Mouse (Mus musculus) granulocyte monocyte progenitor cell, adult 5-6 weeks (primary cell): Measurements from ENCODE around the gene Gng3. TPM values are rescaled to one million over a fixed set of nuclear protein-coding genes. Genes with fewer than 3 reads are reported as not detected.

Experiments used
- ATAC-seq: replicated peaks from 2 replicates; pipeline ENCODE4 v1.8.0; 2016; ENCODE audit warnings: mild to moderate bottlenecking, moderate TSS enrichment, inconsistent platforms; ENCODE audit not compliant: poor library complexity, severe bottlenecking
- total RNA-seq, 2 experiments: library from RNA; stranded (forward) in 1 of 2; stranded (reverse) in 1 of 2; fragments of 200-712, 200-1000 nt in 1 of 2; fragments of >200 nt in 1 of 2; fragmentation: Nextera tagmentation in 1 of 2; gene quantifications; 2 replicates each; pipeline ENCODE4 v1.2.3; 2014 to 2017

Gene Gng3
- total RNA-seq, 2 experiments from 2014 or later = 0.26 TPM; not detected in 1

DNA sequence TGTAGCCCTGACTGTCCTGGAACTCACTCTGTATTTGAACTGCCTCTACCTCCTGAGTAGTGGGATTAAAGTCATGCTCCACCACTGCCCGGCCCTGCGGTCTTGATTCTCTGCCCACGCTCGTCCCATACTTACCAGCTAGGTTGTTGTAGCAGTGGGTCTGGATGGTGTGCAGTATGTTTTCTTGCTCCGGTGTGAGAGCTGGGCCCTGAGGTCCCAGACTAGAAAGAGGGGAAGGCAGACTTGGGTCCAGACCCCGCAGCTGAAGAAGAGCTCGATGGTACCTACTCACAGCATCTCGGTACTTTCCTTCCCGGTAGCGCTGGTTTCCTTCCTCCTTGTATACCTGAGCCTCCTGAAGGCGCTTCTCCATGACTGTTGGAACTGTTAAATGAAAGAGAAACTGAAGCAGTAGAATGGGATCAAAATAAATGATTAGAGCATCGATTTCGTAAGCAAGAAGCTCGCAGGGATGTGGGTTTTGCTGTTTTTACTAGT is 20.6 kb downstream of the Gng3 start:
- ATAC-seq = no peak

- ATAC-seq = no peak
These were observed 22.0 kb downstream of the Gng3 start for GRCm38 (mm10) chr19:8817001-8817400.

DNA sequence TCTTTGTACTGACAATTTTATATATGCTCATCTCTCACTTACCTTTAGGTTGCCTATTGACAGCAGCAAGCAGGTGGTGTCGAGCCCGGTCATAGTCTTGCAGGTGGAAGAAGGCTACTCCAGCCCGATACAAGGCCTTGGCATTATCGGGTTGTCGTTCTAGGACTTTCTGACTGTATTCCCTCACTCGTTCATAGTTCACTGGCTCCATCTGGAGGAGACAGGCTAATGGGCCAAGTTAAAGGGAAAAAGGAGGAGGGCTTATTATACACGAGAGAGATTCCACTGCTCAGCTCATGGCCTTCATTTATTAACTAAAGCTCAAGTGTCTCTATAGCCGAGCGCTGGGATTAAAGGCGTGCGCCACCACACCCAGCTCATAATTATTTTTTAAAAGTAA is 23.2 kb downstream of the Gng3 start:
- no peak for ATAC-seq

- no peak for ATAC-seq
These were observed 32.2 kb downstream of the Gng3 start for GRCm38 (mm10) chr19:8806810-8807209.

DNA sequence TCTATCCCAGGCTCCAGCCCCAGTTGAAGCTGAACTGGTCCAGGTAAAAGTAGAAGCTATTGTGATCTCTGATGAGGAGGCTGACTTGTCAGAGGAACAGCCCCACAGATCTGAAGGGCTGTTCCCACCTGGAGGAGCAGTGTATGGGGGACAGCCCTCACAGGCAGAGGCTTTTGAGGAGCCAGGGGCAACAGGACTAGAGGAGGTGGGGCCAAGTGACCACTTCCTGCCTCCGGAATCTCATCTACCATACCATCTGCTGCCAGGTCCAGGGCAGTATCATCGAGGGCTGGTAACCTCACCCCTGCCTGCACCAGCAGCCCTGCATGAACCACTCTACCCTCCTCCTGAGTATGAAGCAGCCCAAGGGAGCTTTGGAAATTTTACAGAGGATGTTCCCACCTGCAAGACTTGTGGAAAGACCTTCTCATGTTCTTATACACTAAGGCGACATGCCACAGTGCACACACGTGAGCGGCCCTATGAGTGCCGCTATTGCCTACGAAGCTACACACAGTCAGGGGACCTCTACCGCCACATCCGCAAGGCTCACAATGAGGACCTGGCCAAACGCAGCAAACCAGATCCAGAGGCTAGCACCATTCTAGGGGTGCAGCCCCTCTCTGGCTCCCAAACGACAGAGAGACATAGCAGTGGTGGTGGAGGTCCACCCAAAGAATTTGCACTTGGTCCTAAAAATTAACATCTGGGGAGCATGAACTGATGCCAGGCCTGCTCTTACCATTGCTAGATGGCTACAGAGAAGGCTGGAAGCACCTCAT is 34.9 kb downstream of the Gng3 start:
- ATAC-seq = peak; percentile 23

GRCm38 (mm10) chr19:8803204-8803780 is 35.7 kb downstream of the Gng3 start:
- ATAC-seq = no peak

- peak; percentile 81 for ATAC-seq
These were observed 36.7 kb downstream of the Gng3 start, which contains the start of gene Zbtb3 for GRCm38 (mm10) chr19:8802130-8802821. Gene Zbtb3, plus strand, starts transcription at chr19:8802555.

DNA sequence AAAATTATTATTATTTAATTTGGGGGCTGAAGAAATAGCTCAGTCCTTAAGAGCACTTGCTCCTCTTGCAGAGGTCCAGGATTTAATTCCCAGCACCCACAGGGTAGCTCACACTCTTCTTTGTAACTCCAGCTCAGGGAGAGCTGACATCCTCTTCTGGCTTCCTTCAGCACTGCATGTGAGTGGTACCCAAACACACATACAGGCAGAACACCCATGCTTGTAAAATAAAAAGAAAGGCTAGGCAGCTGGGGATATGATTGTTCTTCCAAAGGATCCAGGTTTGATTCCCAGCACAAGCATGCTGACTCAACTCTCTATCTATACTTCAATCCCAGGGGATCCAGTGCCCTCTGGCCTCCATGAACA is 40.1 kb downstream of the Gng3 start:
- ATAC-seq = no peak

DNA sequence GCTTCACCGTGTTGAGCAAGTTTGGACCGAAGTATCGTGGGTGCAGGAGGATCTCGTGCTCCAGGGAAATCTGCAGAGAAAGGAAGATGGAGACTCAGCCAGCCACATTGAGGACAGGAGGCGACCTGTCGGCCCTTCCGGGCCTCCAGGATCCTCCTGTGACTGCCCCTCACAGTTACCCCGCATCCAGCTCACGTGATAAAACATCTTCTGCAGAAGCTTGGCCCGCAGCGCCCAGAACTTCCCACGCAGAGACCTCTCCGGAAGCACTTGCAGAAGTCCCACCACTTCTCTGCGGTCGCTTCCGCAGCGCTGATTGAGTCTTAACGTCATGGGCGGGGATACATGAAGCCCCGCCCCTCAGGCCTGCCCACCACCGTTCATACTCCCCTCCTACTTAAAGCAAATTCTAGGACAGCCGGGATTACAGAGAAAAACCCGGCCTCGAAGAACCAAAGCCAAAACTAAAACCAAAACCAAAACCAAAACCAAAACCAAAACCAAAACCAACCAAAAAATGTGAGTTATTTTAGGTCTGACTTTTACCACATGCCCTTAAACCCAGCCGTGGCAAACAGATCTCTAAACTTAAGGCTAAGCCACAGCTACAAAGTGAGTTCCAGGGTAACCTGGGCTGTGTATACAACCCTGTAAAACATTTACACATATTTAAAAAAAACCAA is 40.6 kb downstream of the Gng3 start, which contains the start of gene Polr2g:
Gene Polr2g (minus strand): TSS at position 314 of the 683 bp plus-strand sequence.
- ATAC-seq = peak; percentile 75

GRCm38 (mm10) chr19:8790171-8790570 is 48.8 kb downstream of the Gng3 start:
- ATAC-seq = no peak

GRCm38 (mm10) chr19:8789171-8789570 is 49.8 kb downstream of the Gng3 start:
- no peak for ATAC-seq

DNA sequence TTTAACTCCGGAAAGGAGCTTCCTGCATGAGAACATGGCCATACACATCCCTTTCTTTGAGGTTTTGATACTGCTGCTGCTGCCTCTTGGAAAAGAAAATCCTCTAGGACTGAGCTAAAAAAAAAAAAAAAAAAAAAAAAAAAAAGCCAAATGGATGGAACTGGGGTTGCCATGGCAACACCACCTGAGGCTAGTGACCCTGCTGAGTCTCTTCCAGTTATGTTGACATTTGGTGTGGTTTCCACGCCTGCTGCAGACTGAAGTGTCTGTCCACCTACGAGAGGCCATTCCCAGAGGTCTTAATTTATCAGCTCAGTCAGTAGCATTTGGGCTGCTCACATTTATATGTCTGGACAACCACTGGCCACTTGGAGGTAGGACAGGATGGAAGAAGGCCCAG is 50.5 kb downstream of the Gng3 start:
- no peak for ATAC-seq

Other genes with a start within 250 kb of the Gng3 start
Only the 30 nearest of the 34 such genes appear.
- gene Slc3a2, start 115.8 kb downstream of the Gng3 start, total RNA-seq (2014; fragmentation: Nextera tagmentation) = 60.1 and 70.1 TPM in 2 replicates
- gene Slc3a2, start 115.8 kb downstream of the Gng3 start, total RNA-seq (2017) = 78.5 and 87.2 TPM in 2 replicates
- 122 and 136 TPM in 2 replicates for gene Wdr74, start 103.4 kb downstream of the Gng3 start, total RNA-seq (2014; fragmentation: Nextera tagmentation)
- gene Wdr74, start 103.4 kb downstream of the Gng3 start, total RNA-seq (2017) = 96.6 and 196 TPM in 2 replicates
- gene 1700092M07Rik, start 98.5 kb downstream of the Gng3 start, total RNA-seq (2014; fragmentation: Nextera tagmentation) = not detected in 2 replicates
- 2.5 TPM in 2 replicates for gene 1700092M07Rik, start 98.5 kb downstream of the Gng3 start, total RNA-seq (2017)
- gene Stx5a, start 97.8 kb downstream of the Gng3 start, total RNA-seq (2014; fragmentation: Nextera tagmentation) = 63.4 and 64.7 TPM in 2 replicates
- gene Stx5a, start 97.8 kb downstream of the Gng3 start, total RNA-seq (2017) = 43.0 and 62.0 TPM in 2 replicates
- gene Nxf1, start 82.1 kb downstream of the Gng3 start, total RNA-seq (2014; fragmentation: Nextera tagmentation) = 268 and 347 TPM in 2 replicates
- 89.4 and 113 TPM in 2 replicates for gene Nxf1, start 82.1 kb downstream of the Gng3 start, total RNA-seq (2017)
- 61.2 and 62.7 TPM in 2 replicates for gene Tmem223, start 68.2 kb downstream of the Gng3 start, total RNA-seq (2014; fragmentation: Nextera tagmentation)
- gene Tmem223, start 68.2 kb downstream of the Gng3 start, total RNA-seq (2017) = 35.7 and 40.6 TPM in 2 replicates
- 141 and 147 TPM in 2 replicates for gene Tmem179b, start 64.7 kb downstream of the Gng3 start, total RNA-seq (2014; fragmentation: Nextera tagmentation)
- 69.5 and 81.3 TPM in 2 replicates for gene Tmem179b, start 64.7 kb downstream of the Gng3 start, total RNA-seq (2017)
- gene Taf6l, start 52.8 kb downstream of the Gng3 start, total RNA-seq (2014; fragmentation: Nextera tagmentation) = 19.1 and 20.5 TPM in 2 replicates
- 10.0 and 15.6 TPM in 2 replicates for gene Taf6l, start 52.8 kb downstream of the Gng3 start, total RNA-seq (2017)
- gene Polr2g, start 40.6 kb downstream of the Gng3 start, total RNA-seq (2014; fragmentation: Nextera tagmentation) = 112 and 148 TPM in 2 replicates
- 51.7 and 69.8 TPM in 2 replicates for gene Polr2g, start 40.6 kb downstream of the Gng3 start, total RNA-seq (2017)
- 3.1 TPM in 2 replicates for gene Zbtb3, start 36.6 kb downstream of the Gng3 start, total RNA-seq (2014; fragmentation: Nextera tagmentation)
- 2.7 and 3.0 TPM in 2 replicates for gene Zbtb3, start 36.6 kb downstream of the Gng3 start, total RNA-seq (2017)
- gene Ttc9c, start 19.9 kb downstream of the Gng3 start, total RNA-seq (2014; fragmentation: Nextera tagmentation) = 41.3 and 42.1 TPM in 2 replicates
- 62.8 and 65.0 TPM in 2 replicates for gene Ttc9c, start 19.9 kb downstream of the Gng3 start, total RNA-seq (2017)
- gene Hnrnpul2, start 19.2 kb downstream of the Gng3 start, total RNA-seq (2014; fragmentation: Nextera tagmentation) = 71.4 and 85.1 TPM in 2 replicates
- gene Hnrnpul2, start 19.2 kb downstream of the Gng3 start, total RNA-seq (2017) = 82.8 and 88.5 TPM in 2 replicates
- gene AC129217.1, start 9.4 kb downstream of the Gng3 start, total RNA-seq (2014; fragmentation: Nextera tagmentation) = not detected in 2 replicates
- gene AC129217.1, start 9.4 kb downstream of the Gng3 start, total RNA-seq (2017) = 34.1 TPM in 1 of 2 replicates, not detected in the other
- gene Bscl2, start 1.7 kb downstream of the Gng3 start, total RNA-seq (2014; fragmentation: Nextera tagmentation) = 61.8 and 89.4 TPM in 2 replicates
- 33.9 and 34.6 TPM in 2 replicates for gene Bscl2, start 1.7 kb downstream of the Gng3 start, total RNA-seq (2017)
- gene Lrrn4cl, start 11.6 kb upstream of the Gng3 start, total RNA-seq (2014; fragmentation: Nextera tagmentation) = 0.11 TPM in 1 of 2 replicates, not detected in the other
- not detected in 2 replicates for gene Lrrn4cl, start 11.6 kb upstream of the Gng3 start, total RNA-seq (2017)
- 115 and 150 TPM in 2 replicates for gene Ubxn1, start 32.3 kb upstream of the Gng3 start, total RNA-seq (2014; fragmentation: Nextera tagmentation)
- 135 and 136 TPM in 2 replicates for gene Ubxn1, start 32.3 kb upstream of the Gng3 start, total RNA-seq (2017)
- gene Uqcc3, start 41.7 kb upstream of the Gng3 start, total RNA-seq (2014; fragmentation: Nextera tagmentation) = 57.3 and 67.4 TPM in 2 replicates
- gene Uqcc3, start 41.7 kb upstream of the Gng3 start, total RNA-seq (2017) = 66.9 and 100 TPM in 2 replicates
- gene Lbhd1, start 44.5 kb upstream of the Gng3 start, total RNA-seq (2014; fragmentation: Nextera tagmentation) = 49.4 and 65.5 TPM in 2 replicates
- 10.1 and 37.8 TPM in 2 replicates for gene Lbhd1, start 44.5 kb upstream of the Gng3 start, total RNA-seq (2017)
- not detected in 2 replicates for gene Gm49403, start 44.7 kb upstream of the Gng3 start, total RNA-seq (2014; fragmentation: Nextera tagmentation)
- not detected in 2 replicates for gene Gm49403, start 44.7 kb upstream of the Gng3 start, total RNA-seq (2017)
- 70.2 and 82.4 TPM in 2 replicates for gene 1810009A15Rik, start 49.7 kb upstream of the Gng3 start, total RNA-seq (2014; fragmentation: Nextera tagmentation)
- gene 1810009A15Rik, start 49.7 kb upstream of the Gng3 start, total RNA-seq (2017) = 92.1 and 109 TPM in 2 replicates
- gene Gm49416, start 49.7 kb upstream of the Gng3 start, total RNA-seq (2014; fragmentation: Nextera tagmentation) = not detected in 2 replicates
- not detected in 2 replicates for gene Gm49416, start 49.7 kb upstream of the Gng3 start, total RNA-seq (2017)
- 23.7 and 30.3 TPM in 2 replicates for gene Ints5, start 53.8 kb upstream of the Gng3 start, total RNA-seq (2014; fragmentation: Nextera tagmentation)
- gene Ints5, start 53.8 kb upstream of the Gng3 start, total RNA-seq (2017) = 11.6 and 13.5 TPM in 2 replicates
- gene Ganab, start 58.9 kb upstream of the Gng3 start, total RNA-seq (2014; fragmentation: Nextera tagmentation) = 143 and 154 TPM in 2 replicates
- gene Ganab, start 58.9 kb upstream of the Gng3 start, total RNA-seq (2017) = 105 and 107 TPM in 2 replicates
- 25.9 and 34.4 TPM in 2 replicates for gene B3gat3, start 81.2 kb upstream of the Gng3 start, total RNA-seq (2014; fragmentation: Nextera tagmentation)
- 17.2 and 26.5 TPM in 2 replicates for gene B3gat3, start 81.2 kb upstream of the Gng3 start, total RNA-seq (2017)
- gene Rom1, start 90.2 kb upstream of the Gng3 start, total RNA-seq (2014; fragmentation: Nextera tagmentation) = 2.2 and 2.9 TPM in 2 replicates
- 0.22 and 0.52 TPM in 2 replicates for gene Rom1, start 90.2 kb upstream of the Gng3 start, total RNA-seq (2017)
- 26.1 and 30.2 TPM in 2 replicates for gene Eml3, start 90.4 kb upstream of the Gng3 start, total RNA-seq (2014; fragmentation: Nextera tagmentation)
- 27.4 and 31.3 TPM in 2 replicates for gene Eml3, start 90.4 kb upstream of the Gng3 start, total RNA-seq (2017)
- 115 and 125 TPM in 2 replicates for gene Mta2, start 102.7 kb upstream of the Gng3 start, total RNA-seq (2014; fragmentation: Nextera tagmentation)
- gene Mta2, start 102.7 kb upstream of the Gng3 start, total RNA-seq (2017) = 120 and 123 TPM in 2 replicates
- gene Tut1, start 114.7 kb upstream of the Gng3 start, total RNA-seq (2014; fragmentation: Nextera tagmentation) = 17.8 and 28.9 TPM in 2 replicates
- 14.5 and 21.8 TPM in 2 replicates for gene Tut1, start 114.7 kb upstream of the Gng3 start, total RNA-seq (2017)
- gene Eef1g, start 127.8 kb upstream of the Gng3 start, total RNA-seq (2014; fragmentation: Nextera tagmentation) = 1,036 and 1,157 TPM in 2 replicates
- 748 and 899 TPM in 2 replicates for gene Eef1g, start 127.8 kb upstream of the Gng3 start, total RNA-seq (2017)
- gene Ahnak, start 150.1 kb upstream of the Gng3 start, total RNA-seq (2014; fragmentation: Nextera tagmentation) = 5.8 and 12.1 TPM in 2 replicates
- gene Ahnak, start 150.1 kb upstream of the Gng3 start, total RNA-seq (2017) = 14.1 and 14.8 TPM in 2 replicates